Mouse (Mus musculus): ENCODE results near the gene Fscb. TPM values are rescaled to one million over a fixed set of nuclear protein-coding genes. Genes with fewer than 3 reads are reported as not detected.

Gene Fscb
- total and polyA plus RNA-seq, 3 experiments, result not detected

DNA sequence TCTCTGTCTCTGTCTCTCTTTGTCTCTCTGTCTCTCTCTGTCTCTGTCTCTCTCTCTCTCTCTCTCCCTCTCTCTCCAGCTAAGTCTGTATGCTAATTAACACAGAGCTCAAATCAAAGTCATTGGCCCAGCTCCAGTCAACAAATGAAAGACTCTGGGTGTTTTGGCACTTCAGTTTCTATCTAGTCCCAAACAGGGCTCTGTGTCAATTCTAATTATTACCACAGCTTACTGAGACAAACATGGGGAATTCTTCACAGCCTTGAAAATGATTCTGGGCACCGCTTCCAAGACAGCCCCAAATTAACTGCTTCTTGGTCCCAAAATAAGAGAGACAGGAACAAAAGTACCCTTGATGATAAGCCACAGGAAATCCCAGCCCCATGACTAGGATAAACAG, 38.9 kb upstream of the Fscb start:
- Histone ChIP-seq H3K4me3 (ENCODE audit: control insufficient read depth in 1 of 2, insufficient read depth in 1 of 2, low read depth in 2 of 2, low read length in 2 of 2) (no peak overlapping the region), H3K9me3 (replicated peaks; ENCODE audit: insufficient read depth, low read length) (no peaks in the 10 kb centered on the region), H3K9ac (ENCODE audit: control insufficient read depth, low read depth, low read length, poor library complexity, severe bottlenecking) (no peak overlapping the region), H3K27ac (ENCODE audit: control insufficient read depth, low read depth, low read length) (no peak overlapping the region), H3K27me3 (ENCODE audit: control insufficient read depth in 1 of 2, insufficient read depth in 2 of 2, low read length in 2 of 2) (no peaks in the 10 kb centered on the region), H3K36me3 (ENCODE audit: control insufficient read depth in 1 of 2, insufficient read depth in 2 of 2, low read length in 2 of 2) (no peaks in the 10 kb centered on the region), H3K79me2 (ENCODE audit: control insufficient read depth, insufficient read depth, low read length, poor library complexity) (no peaks in the 10 kb centered on the region), H3K4me1 (ENCODE audit: control insufficient read depth in 1 of 2, insufficient read depth in 2 of 2, low read length in 2 of 2) (no peaks in the 10 kb centered on the region)
- TF ChIP-seq USF2 (IDR thresholded peaks at IDR 0.05; ENCODE audit: borderline replicate concordance in 1 of 2, insufficient read depth in 1 of 2, low read depth in 1 of 2, low read length in 2 of 2) (no peak), MYC (IDR thresholded peaks at IDR 0.05; ENCODE audit: low read depth, low read length) (no peak), MAZ (IDR thresholded peaks at IDR 0.05; ENCODE audit: low read depth, low read length) (no peak), E2F4 (IDR thresholded peaks at IDR 0.05; ENCODE audit: borderline replicate concordance, low read depth, low read length) (no peak), CHD2 (IDR thresholded peaks at IDR 0.05; ENCODE audit: low read length) (no peak), SMC3 (IDR thresholded peaks at IDR 0.05; ENCODE audit: low read depth, low read length) (no peak), CHD1 (IDR thresholded peaks at IDR 0.05; ENCODE audit: low read depth, low read length) (no peak), MAX (IDR thresholded peaks at IDR 0.05; ENCODE audit: low read length) (no peak), ELF1 (IDR thresholded peaks at IDR 0.05; ENCODE audit: low read depth, low read length) (no peak), RAD21 (IDR thresholded peaks at IDR 0.05; ENCODE audit: low read depth, low read length) (no peak), CTCF (IDR thresholded peaks at IDR 0.05 in 2 of 3, conservative IDR thresholded peaks at IDR 0.05 in 1 of 3; ENCODE audit: control insufficient read depth in 1 of 3, insufficient read depth in 1 of 3, low read depth in 2 of 3, low read length in 3 of 3, poor library complexity in 1 of 3, severe bottlenecking in 1 of 3) (no peak), ZNF384 (IDR thresholded peaks at IDR 0.05; ENCODE audit: low read depth, low read length) (no peak), TCF12 (IDR thresholded peaks at IDR 0.05; ENCODE audit: low read depth, low read length) (no peak), JUND (IDR thresholded peaks at IDR 0.05; ENCODE audit: low read depth, low read length) (no peak), KAT2A (conservative IDR thresholded peaks at IDR 0.05; ENCODE audit: low read depth, low read length) (no peak), ETS1 (IDR thresholded peaks at IDR 0.05; ENCODE audit: low read depth, low read length) (no peak), SIN3A (IDR thresholded peaks at IDR 0.05; ENCODE audit: low read length) (no peak), TBP (IDR thresholded peaks at IDR 0.05; ENCODE audit: low read depth, low read length) (no peak)
- no peak for DNase-seq (ENCODE audit: low read depth, low spot score)

DNA sequence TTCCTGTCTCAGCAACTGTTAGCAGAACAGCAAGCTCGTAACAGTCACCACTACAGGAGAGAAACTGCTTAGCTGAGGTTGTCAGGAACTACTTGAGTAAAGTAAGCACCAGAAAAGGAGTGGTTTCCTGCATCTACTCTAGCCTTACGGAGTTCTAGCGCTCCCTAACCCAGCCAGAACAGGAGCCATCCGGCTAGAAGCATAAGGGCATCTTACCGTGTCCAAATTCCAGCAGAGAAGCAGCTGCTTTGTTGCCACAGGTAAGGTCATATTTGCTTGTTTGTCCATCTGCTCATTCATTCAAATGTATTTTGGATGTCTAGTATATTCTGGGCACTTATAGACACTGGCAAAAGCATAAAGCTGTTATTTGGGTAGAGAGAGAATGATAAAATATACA, 23.2 kb upstream of the Fscb start:
- no peak for TF ChIP-seq RAD21 (IDR thresholded peaks at IDR 0.05; ENCODE audit: low read depth, low read length)
- no peak for TF ChIP-seq MXI1 (IDR thresholded peaks at IDR 0.05; ENCODE audit: low read depth, low read length)
- no peak for TF ChIP-seq ZNF384 (IDR thresholded peaks at IDR 0.05; ENCODE audit: low read depth, low read length)
- no peak for TF ChIP-seq MYC (IDR thresholded peaks at IDR 0.05; ENCODE audit: low read depth, low read length)
- TF ChIP-seq KAT2A (conservative IDR thresholded peaks at IDR 0.05; ENCODE audit: low read depth, low read length), result no peak
- TF ChIP-seq ETS1 (IDR thresholded peaks at IDR 0.05; ENCODE audit: low read depth, low read length), result no peak
- TF ChIP-seq EP300 (IDR thresholded peaks at IDR 0.05; ENCODE audit: low read depth in 1 of 2, low read length in 2 of 2), result no peak
- no peak for TF ChIP-seq GATA1 (IDR thresholded peaks at IDR 0.05; ENCODE audit: low read depth, low read length)
- TF ChIP-seq ZC3H11A (IDR thresholded peaks at IDR 0.05; ENCODE audit: low read depth, low read length), result no peak
- no peak for TF ChIP-seq HCFC1 (IDR thresholded peaks at IDR 0.05; ENCODE audit: low read depth, low read length)
- H3K36me3 ChIP-seq (ENCODE audit: control insufficient read depth in 1 of 2, insufficient read depth in 2 of 2, low read length in 2 of 2), result no peaks in the 10 kb centered on the region
- no peak overlapping the region for H3K27ac ChIP-seq (ENCODE audit: control insufficient read depth, low read depth, low read length)
- no peaks in the 10 kb centered on the region for H3K79me2 ChIP-seq (ENCODE audit: control insufficient read depth, insufficient read depth, low read length, poor library complexity)
- H3K27me3 ChIP-seq (ENCODE audit: control insufficient read depth in 1 of 2, insufficient read depth in 2 of 2, low read length in 2 of 2), result no peaks in the 10 kb centered on the region
- H3K4me3 ChIP-seq (ENCODE audit: control insufficient read depth in 1 of 2, insufficient read depth in 1 of 2, low read depth in 2 of 2, low read length in 2 of 2), result no peak overlapping the region
- DNase-seq (ENCODE audit: low read depth, low spot score), result no peak
- no peaks in the 10 kb centered on the region for H3K9me3 ChIP-seq (replicated peaks; ENCODE audit: insufficient read depth, low read length)
- H3K4me1 ChIP-seq (ENCODE audit: control insufficient read depth in 1 of 2, insufficient read depth in 2 of 2, low read length in 2 of 2), result no peaks in the 10 kb centered on the region
- H3K9ac ChIP-seq (ENCODE audit: control insufficient read depth, low read depth, low read length, poor library complexity, severe bottlenecking), result no peak overlapping the region

Data from MEL (cell line).